Mouse (Mus musculus): ENCODE results near the gene Agl.
"Not testable (repeated sequence)": the region's sequence is repeated elsewhere in the genome, so short reads cannot be mapped to it uniquely, and the experiment has no call there.

The Agl gene

GRCm38 (mm10) chr3:116816674-116817215 is 8.8 kb upstream of the Agl start:
- DNase-seq (ENCODE audit: low read depth, low spot score): no peak

DNA sequence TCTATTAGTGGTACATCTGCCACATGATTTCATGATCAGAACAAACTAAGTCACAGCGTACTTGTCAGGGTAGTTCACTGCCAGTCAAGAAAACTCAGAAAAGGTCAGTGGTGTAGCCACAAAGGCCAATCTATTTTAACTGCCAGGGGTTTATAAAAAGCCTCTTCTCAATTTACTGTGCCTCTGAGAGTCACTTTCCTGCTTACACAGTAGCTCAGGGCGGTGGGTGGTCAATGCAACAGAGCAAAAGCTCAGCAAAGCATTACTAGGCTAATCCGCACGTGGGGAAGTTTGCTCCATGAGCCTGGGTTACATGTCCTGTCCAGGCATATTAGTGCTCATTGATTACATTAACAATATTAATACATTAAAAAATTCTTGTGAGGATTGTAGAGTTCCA is 8.0 kb upstream of the Agl start:
- DNase-seq (ENCODE audit: low read depth, low spot score): no peak

- DNase-seq (ENCODE audit: low read depth, low spot score): no peak
These were observed 7.4 kb upstream of the Agl start for GRCm38 (mm10) chr3:116815305-116815797.

GRCm38 (mm10) chr3:116812946-116813345 is 5.0 kb upstream of the Agl start:
- DNase-seq (ENCODE audit: low read depth, low spot score): no peak

GRCm38 (mm10) chr3:116810351-116810750 is 2.4 kb upstream of the Agl start:
- not testable (repeated sequence) for DNase-seq (ENCODE audit: low read depth, low spot score)

DNA sequence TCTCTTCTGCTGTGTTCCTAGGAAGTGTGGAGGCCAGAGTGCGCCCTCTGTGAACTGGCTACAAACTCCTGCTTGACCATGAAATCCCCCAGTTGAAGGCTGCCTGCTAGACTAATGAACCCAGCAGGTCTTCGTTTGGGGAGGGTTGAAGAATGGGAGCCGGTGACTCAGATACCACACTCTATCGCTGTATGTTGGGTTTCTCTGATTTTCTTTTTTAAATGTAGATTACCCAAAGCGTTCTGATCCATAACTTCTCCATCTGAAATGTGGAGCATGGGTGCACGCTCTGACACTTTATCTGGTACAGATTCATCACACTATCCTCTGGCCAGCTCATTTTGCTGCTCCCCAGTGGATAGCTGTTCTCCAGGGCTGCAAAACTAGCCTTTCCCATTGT is 1.3 kb upstream of the Agl start:
- no peak for DNase-seq (ENCODE audit: low read depth, low spot score)

DNA sequence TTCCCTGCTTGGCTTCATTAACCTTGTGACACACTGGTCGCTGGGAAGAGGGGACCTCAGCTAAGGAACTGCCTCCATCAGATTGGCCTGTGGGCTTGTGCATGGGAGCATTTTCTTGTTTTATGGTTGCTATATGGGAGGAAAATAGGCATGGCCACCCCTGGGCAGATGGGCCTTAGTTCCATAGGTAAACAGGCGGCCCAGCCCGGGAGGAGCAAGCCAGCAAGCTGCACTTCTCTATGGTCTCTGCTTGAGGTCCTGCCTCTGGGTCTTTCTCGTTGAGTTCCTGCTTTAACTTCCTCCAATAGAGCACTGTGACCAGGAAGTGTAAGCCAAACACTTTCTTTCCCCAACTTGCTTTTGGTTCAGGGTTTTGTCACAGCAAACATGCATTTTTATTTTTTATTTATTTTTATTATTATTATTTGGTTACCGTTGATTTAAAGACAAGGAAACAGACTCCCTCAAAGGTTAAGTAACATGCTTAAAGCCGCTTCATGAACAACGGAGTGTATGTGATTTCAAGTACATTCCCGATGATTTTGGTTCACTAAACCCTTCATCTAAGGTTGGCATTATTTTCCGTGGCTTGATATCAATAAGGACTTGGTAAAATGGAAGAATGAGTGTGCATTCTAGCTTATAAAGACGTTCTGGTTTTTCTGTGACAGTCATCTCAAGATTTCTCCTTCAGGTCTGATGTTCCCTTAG is 696 bp upstream of the Agl start:
- DNase-seq (ENCODE audit: low read depth, low spot score): no peak

- no peak for DNase-seq (ENCODE audit: low read depth, low spot score)
These were observed 2.1 kb downstream of the Agl start for GRCm38 (mm10) chr3:116805866-116806265.

DNA sequence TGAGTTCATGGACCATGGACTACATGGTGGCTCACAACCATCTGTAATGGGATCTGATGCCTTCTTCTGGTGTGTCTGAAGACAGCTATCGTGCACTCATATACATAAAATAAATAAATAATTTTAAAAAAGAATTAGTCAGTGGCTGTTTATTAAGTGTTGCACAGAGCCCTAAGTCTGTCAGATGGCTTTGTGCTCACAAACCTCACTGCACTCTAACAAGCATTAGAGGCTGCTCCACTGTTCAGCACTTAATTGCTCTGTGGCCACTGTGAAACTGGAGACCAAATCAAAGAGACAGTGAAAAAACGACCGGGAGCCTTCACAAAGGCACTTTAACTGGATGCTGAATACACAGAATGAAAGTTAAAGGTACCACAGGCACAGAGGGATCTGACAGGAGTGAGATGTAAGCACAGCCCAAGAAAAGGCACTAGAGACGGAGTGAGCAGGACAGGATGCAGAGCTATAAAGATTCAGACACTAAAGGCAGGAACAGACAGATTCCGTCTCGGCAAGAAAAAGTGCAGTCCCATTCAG is 3.1 kb downstream of the Agl start:
- DNase-seq (ENCODE audit: low read depth, low spot score): no peak

DNA sequence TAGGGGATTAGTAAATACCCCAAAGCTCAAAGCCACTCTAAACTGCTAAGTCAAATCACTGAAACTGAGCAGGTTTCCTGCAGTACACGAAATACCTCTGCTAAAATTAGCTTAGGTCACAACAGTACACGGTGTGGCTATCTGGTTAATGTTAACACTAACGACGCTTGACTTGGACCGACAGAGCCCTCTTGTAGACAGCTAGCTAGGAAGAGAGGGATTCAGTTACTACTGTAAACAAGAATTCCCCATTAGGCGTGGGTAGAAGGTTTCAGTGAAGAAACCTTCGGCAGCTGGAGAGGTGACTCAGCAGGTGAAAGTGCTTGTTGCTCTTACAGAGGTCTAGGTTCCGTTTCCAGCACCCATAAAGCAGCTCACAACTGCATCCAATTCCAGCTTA is 6.2 kb downstream of the Agl start:
- DNase-seq (ENCODE audit: low read depth, low spot score): no peak

- no peak for DNase-seq (ENCODE audit: low read depth, low spot score)
These were observed 9.0 kb downstream of the Agl start for GRCm38 (mm10) chr3:116798821-116799510.

DNA sequence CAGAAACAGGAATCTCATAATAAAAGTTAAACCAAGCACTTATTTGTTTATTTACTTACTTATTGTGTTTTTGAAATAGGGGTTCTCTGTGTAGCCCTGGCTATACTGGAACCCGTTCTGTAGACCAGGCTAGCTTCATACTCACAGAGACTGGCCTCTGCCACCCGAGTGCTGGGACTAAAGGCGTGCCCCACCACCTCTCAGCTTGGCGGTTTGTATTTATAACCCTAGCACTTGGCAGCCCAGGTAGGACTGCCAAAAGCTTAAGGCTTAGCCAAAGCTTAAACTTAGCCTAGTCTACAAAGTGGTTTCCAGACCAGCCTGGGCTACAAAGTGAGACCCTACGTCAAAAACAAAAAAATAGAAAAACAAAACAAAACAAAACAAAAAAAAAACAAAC is 19.1 kb downstream of the Agl start:
- no peak for DNase-seq (ENCODE audit: low read depth, low spot score)

- no peak for DNase-seq (ENCODE audit: low read depth, low spot score)
These were observed 21.4 kb downstream of the Agl start for GRCm38 (mm10) chr3:116786543-116786942.

DNA sequence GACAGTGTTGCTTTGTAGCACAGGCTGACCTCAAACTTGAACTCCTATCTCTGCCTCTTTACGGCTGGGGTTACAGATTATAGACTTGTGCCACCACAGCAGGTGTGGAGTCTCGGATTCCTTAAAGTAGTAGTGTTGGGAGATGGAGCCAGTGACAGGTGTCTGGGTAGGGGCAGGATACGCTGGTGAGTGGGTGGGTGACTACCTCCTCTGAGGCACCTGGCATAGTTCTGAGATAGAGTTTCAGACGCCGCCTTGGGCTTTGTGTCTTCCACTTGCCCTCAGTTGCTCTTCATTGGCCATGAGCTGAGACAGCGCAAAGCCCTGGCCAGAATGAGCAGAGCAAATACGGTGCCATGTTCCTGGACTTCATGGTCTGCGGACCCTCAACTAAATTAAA is 22.1 kb downstream of the Agl start:
- DNase-seq (ENCODE audit: low read depth, low spot score): no peak

DNA sequence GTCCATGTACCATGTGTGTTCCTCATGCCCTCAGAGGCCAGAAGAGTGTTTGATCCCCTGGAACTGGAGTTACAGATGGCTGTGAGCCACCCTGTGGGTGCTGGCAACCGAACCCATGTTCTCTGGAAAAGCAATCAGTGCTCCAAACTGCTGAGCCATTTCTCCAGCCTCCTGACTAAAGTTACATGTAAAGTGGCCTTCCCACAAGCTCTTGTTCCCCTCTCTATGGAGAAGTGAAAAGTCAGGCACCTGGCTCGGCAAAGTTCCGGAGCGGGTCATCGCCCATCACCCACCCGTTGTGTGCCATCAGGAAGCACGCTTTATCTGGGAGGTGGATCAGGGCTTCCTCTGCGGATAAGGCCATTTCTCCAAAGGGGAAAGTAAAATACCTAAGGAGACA is 23.2 kb downstream of the Agl start:
- no peak for DNase-seq (ENCODE audit: low read depth, low spot score)

DNA sequence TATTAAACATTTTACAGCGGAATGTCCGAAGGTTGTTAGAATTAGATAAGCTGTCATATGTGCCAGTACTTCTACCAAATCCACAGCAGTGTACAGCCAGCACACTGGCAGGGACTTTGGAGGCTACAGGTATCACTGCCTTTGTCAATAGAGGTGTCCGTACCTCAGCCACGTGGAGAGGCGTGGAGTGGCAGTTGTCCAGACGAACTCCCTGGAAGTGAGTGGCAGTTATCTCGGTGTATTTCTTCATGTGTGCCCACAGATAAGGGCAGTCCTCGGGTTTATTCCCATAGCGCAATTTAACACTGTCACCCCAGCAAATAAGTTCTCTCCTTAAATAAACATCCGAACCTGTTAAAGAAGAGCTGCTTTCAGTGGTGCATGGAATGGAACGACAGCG is 23.7 kb downstream of the Agl start:
- no peak for DNase-seq (ENCODE audit: low read depth, low spot score)

DNA sequence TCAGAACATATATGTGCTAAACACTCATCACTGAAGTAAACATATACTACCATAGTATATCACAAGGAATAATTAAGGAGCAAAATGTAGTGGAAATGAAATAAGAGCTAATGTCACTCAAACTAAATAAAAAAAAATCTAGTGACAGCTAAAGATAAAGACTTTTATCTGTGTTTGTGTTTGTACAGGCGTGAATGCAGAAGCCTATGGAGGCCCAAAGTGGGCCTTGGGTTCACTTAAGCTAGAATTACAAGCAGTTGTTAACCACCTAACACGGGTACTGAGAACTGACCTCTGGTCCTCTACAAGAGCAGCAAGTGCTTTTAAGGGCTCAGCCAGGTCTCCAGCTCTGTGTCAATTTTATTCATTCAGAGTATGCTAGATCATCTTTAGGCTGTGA is 31.0 kb downstream of the Agl start:
- DNase-seq (ENCODE audit: low read depth, low spot score): no peak

- DNase-seq (ENCODE audit: low read depth, low spot score): no peak
These were observed 34.1 kb downstream of the Agl start for GRCm38 (mm10) chr3:116773836-116774235.

GRCm38 (mm10) chr3:116771597-116771996 is 36.4 kb downstream of the Agl start:
- DNase-seq (ENCODE audit: low read depth, low spot score): no peak

GRCm38 (mm10) chr3:116766963-116767362 is 41.0 kb downstream of the Agl start:
- not testable (repeated sequence) for DNase-seq (ENCODE audit: low read depth, low spot score)

DNA sequence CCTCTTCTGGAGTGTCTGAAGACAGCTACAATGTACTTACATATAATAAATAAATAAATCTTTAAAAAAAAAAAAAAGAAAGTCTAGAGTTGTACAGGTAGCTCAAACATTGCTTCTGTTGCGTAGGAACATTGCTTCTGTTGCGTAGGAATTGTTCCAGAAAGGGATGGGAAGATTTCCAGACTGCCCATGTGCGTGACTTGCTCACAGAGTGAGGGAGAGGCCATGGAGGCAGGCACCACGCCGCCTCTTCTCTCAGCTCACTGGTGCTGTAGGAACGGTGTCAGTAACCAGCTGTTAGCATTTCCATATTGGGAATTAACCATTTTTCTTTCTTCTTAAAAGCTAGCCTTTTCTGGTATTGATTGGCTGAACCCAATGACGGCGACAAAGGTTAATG is 55.1 kb downstream of the Agl start:
- DNase-seq (ENCODE audit: low read depth, low spot score): no peak

GRCm38 (mm10) chr3:116751191-116751860 is 56.6 kb downstream of the Agl start:
- DNase-seq (ENCODE audit: low read depth, low spot score): no peak
